Mouse (Mus musculus): ENCODE results near the gene Snrnp35.

Gene Snrnp35

DNA sequence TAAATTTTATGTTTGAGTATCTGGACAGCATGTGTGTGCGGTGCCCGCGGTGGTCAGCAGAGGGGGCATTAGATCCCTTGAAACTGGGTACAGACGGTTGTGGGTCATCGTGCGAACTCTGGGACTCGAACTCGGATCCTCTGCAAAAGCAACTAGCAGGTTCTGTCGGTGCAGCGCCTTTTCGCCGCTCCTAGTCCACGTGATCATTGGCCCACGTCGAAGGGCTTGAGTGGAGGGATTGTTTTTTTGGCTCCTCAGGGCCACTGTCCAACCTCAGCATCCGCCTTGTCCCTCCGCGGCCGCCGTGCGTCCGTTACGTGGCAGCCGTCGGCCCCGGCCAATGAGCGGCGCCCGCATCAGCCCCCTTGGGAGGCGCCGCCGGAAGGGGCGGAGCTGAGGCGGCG, 57.5 kb downstream of the Snrnp35 start, which contains the start of gene Tmed2:
Gene Tmed2, plus strand, starts transcription at position 313 of the 404 bp plus-strand sequence.
- peak; percentile 90 for DNase-seq
